Mouse (Mus musculus): ENCODE results near the gene B430305J03Rik. TPM values are rescaled to one million over a fixed set of nuclear protein-coding genes. Genes with fewer than 3 reads are reported as not detected.

B430305J03Rik gene
- polyA plus RNA-seq (2012; fragmentation: generic; extraction: Trizol): 2.4 TPM

DNA sequence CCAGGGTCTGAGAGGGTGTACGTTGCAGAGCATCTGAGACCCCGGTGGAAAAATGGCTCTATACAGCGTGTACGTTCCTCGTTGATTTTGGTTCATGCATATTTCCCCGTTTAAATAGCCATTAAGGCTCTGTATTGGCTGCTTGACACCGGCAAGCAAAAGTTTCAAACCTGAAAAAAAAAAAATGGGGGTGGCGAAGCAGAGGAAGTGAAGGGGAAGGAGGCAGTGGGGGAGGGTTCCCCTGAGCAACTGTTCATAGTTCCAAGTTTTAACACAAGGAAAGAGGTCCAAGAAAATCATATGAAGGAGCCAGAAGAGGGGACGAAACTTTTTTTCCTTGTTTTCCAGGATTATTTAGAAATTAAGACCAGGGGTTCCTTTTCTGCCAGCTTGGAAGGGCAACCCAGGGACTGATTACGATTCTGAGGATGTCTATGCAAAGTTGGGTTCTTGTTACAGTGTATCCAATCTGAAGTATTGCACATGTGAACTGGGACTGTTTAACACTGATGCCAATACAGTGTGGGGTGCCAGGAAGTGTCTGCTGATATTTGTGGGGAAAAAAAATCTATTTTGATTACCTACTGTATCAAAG, at the start of gene B430305J03Rik:
B430305J03Rik (minus strand) TSS at position 173 of the 595 bp plus-strand sequence.
- Histone ChIP-seq H3K27me3 (ENCODE audit: control insufficient read depth, insufficient read depth, insufficient read length) (no peaks in the 10 kb centered on the region), H3K4me3 (peak within 1 kb of the TSS; percentile 99), H3ac (ENCODE audit: control insufficient read depth, insufficient read length) (peak within 1 kb of the TSS; percentile 60), H3K36me3 (ENCODE audit: control insufficient read depth, insufficient read depth) (peaks cover 7% of the 10 kb centered on the region), H3K79me2 (ENCODE audit: control insufficient read depth, insufficient read depth) (peaks cover 52% of the 10 kb centered on the region), H3K4me2 (ENCODE audit: low read depth) (peak within 1 kb of the TSS; percentile 76)
- TF ChIP-seq MYOG (IDR thresholded peaks at IDR 0.05; ENCODE audit: control insufficient read depth in 1 of 3, insufficient read depth in 1 of 3, insufficient read length in 2 of 3, low read depth in 2 of 3) (no peak), POLR2A (IDR thresholded peaks at IDR 0.05; ENCODE audit: insufficient read length, low read depth) (no peak), MAX (IDR thresholded peaks at IDR 0.05; ENCODE audit: low read depth) (no peak), SRF (IDR thresholded peaks at IDR 0.05; ENCODE audit: control insufficient read depth, insufficient read length, low read depth) (no peak), REST (IDR thresholded peaks at IDR 0.05; ENCODE audit: insufficient read depth, insufficient read length) (no peak), E2F4 (IDR thresholded peaks at IDR 0.05; ENCODE audit: insufficient read depth) (no peak), USF1 (IDR thresholded peaks at IDR 0.05; ENCODE audit: low read depth) (no peak), TCF12 (IDR thresholded peaks at IDR 0.05; ENCODE audit: insufficient read depth, poor library complexity, severe bottlenecking) (no peak), CEBPB (IDR thresholded peaks at IDR 0.05; ENCODE audit: insufficient read depth, poor library complexity, severe bottlenecking) (no peak), POLR2AphosphoS2 (IDR thresholded peaks at IDR 0.05; ENCODE audit: insufficient read length, low read depth) (no peak), TCF3 (IDR thresholded peaks at IDR 0.05; ENCODE audit: insufficient read length, low read depth) (no peak), MYOD1 (IDR thresholded peaks at IDR 0.05; ENCODE audit: control insufficient read depth in 1 of 3, insufficient read length in 2 of 3, low read depth in 2 of 3) (no peak)

DNA sequence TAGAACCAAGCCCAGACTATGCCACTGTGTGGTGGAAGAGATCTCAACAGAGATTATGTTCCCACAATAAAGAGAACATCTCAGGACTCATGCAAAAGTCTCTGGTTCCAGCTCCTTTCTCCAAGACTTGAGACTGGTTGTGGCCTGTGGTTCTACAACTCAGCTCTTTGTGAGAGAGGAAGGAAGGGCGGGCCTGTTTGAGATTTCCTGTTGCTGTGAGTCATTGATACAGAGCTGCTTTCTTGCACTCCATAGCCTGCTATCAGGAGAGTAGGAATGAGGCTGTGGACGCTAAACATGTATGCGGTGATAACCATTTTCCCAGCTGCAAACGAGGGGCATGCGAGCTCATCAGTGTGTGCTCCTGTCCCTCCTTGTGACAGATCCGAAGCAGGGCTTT, 43.9 kb upstream of the B430305J03Rik start:
- Histone ChIP-seq H3K27me3 (ENCODE audit: control insufficient read depth, insufficient read depth, insufficient read length) (no peaks in the 10 kb centered on the region), H3K36me3 (ENCODE audit: control insufficient read depth, insufficient read depth) (no peaks in the 10 kb centered on the region), H3K4me2 (ENCODE audit: low read depth) (peak overlapping the region; percentile 12), H3K79me2 (ENCODE audit: control insufficient read depth, insufficient read depth) (no peaks in the 10 kb centered on the region), H3K4me3 (no peak overlapping the region), H3ac (ENCODE audit: control insufficient read depth, insufficient read length) (no peak overlapping the region)
- no peak for TF ChIP-seq MYOD1 (IDR thresholded peaks at IDR 0.05; ENCODE audit: control insufficient read depth in 1 of 3, insufficient read length in 2 of 3, low read depth in 2 of 3)
- no peak for TF ChIP-seq SRF (IDR thresholded peaks at IDR 0.05; ENCODE audit: control insufficient read depth, insufficient read length, low read depth)
- TF ChIP-seq MAX (IDR thresholded peaks at IDR 0.05; ENCODE audit: low read depth): no peak
- no peak for TF ChIP-seq E2F4 (IDR thresholded peaks at IDR 0.05; ENCODE audit: insufficient read depth)
- TF ChIP-seq TCF12 (IDR thresholded peaks at IDR 0.05; ENCODE audit: insufficient read depth, poor library complexity, severe bottlenecking): no peak
- TF ChIP-seq MYOG (IDR thresholded peaks at IDR 0.05; ENCODE audit: control insufficient read depth in 1 of 3, insufficient read depth in 1 of 3, insufficient read length in 2 of 3, low read depth in 2 of 3): no peak
- TF ChIP-seq POLR2AphosphoS2 (IDR thresholded peaks at IDR 0.05; ENCODE audit: insufficient read length, low read depth): no peak
- no peak for TF ChIP-seq TCF3 (IDR thresholded peaks at IDR 0.05; ENCODE audit: insufficient read length, low read depth)
- no peak for TF ChIP-seq CEBPB (IDR thresholded peaks at IDR 0.05; ENCODE audit: insufficient read depth, poor library complexity, severe bottlenecking)
- TF ChIP-seq POLR2A (IDR thresholded peaks at IDR 0.05; ENCODE audit: insufficient read length, low read depth): no peak
- TF ChIP-seq USF1 (IDR thresholded peaks at IDR 0.05; ENCODE audit: low read depth): no peak
- TF ChIP-seq REST (IDR thresholded peaks at IDR 0.05; ENCODE audit: insufficient read depth, insufficient read length): no peak

- Histone ChIP-seq H3K4me3 (no peak overlapping the region), H3ac (ENCODE audit: control insufficient read depth, insufficient read length) (no peak overlapping the region), H3K4me2 (ENCODE audit: low read depth) (no peak overlapping the region), H3K36me3 (ENCODE audit: control insufficient read depth, insufficient read depth) (no peaks in the 10 kb centered on the region), H3K79me2 (ENCODE audit: control insufficient read depth, insufficient read depth) (no peaks in the 10 kb centered on the region), H3K27me3 (ENCODE audit: control insufficient read depth, insufficient read depth, insufficient read length) (no peaks in the 10 kb centered on the region)
- TF ChIP-seq MYOG (IDR thresholded peaks at IDR 0.05; ENCODE audit: control insufficient read depth in 1 of 3, insufficient read depth in 1 of 3, insufficient read length in 2 of 3, low read depth in 2 of 3) (no peak), MYOD1 (IDR thresholded peaks at IDR 0.05; ENCODE audit: control insufficient read depth in 1 of 3, insufficient read length in 2 of 3, low read depth in 2 of 3) (no peak)
These were observed 41.2 kb upstream of the B430305J03Rik start for GRCm38 (mm10) chr3:61406921-61407320.

GRCm38 (mm10) chr3:61400823-61401387, 35.2 kb upstream of the B430305J03Rik start:
- H3K36me3 ChIP-seq (ENCODE audit: control insufficient read depth, insufficient read depth): no peaks in the 10 kb centered on the region
- peak overlapping the region; percentile 1 for H3K4me2 ChIP-seq (ENCODE audit: low read depth)
- no peak overlapping the region for H3ac ChIP-seq (ENCODE audit: control insufficient read depth, insufficient read length)
- H3K27me3 ChIP-seq (ENCODE audit: control insufficient read depth, insufficient read depth, insufficient read length): no peaks in the 10 kb centered on the region
- no peaks in the 10 kb centered on the region for H3K79me2 ChIP-seq (ENCODE audit: control insufficient read depth, insufficient read depth)
- H3K4me3 ChIP-seq: no peak overlapping the region
- TF ChIP-seq CEBPB (IDR thresholded peaks at IDR 0.05; ENCODE audit: insufficient read depth, poor library complexity, severe bottlenecking): no peak
- no peak for TF ChIP-seq POLR2A (IDR thresholded peaks at IDR 0.05; ENCODE audit: insufficient read length, low read depth)
- TF ChIP-seq SRF (IDR thresholded peaks at IDR 0.05; ENCODE audit: control insufficient read depth, insufficient read length, low read depth): no peak

GRCm38 (mm10) chr3:61396728-61397127, 31.0 kb upstream of the B430305J03Rik start:
- Histone ChIP-seq H3ac (ENCODE audit: control insufficient read depth, insufficient read length) (no peak overlapping the region), H3K4me3 (no peak overlapping the region), H3K4me2 (ENCODE audit: low read depth) (no peak overlapping the region), H3K36me3 (ENCODE audit: control insufficient read depth, insufficient read depth) (no peaks in the 10 kb centered on the region), H3K79me2 (ENCODE audit: control insufficient read depth, insufficient read depth) (no peaks in the 10 kb centered on the region), H3K27me3 (ENCODE audit: control insufficient read depth, insufficient read depth, insufficient read length) (no peaks in the 10 kb centered on the region)
- no peak for TF ChIP-seq POLR2A (IDR thresholded peaks at IDR 0.05; ENCODE audit: insufficient read length, low read depth)
- TF ChIP-seq USF1 (IDR thresholded peaks at IDR 0.05; ENCODE audit: low read depth): no peak
- TF ChIP-seq E2F4 (IDR thresholded peaks at IDR 0.05; ENCODE audit: insufficient read depth): no peak
- TF ChIP-seq MAX (IDR thresholded peaks at IDR 0.05; ENCODE audit: low read depth): no peak
- no peak for TF ChIP-seq SRF (IDR thresholded peaks at IDR 0.05; ENCODE audit: control insufficient read depth, insufficient read length, low read depth)
- no peak for TF ChIP-seq POLR2AphosphoS2 (IDR thresholded peaks at IDR 0.05; ENCODE audit: insufficient read length, low read depth)
- TF ChIP-seq REST (IDR thresholded peaks at IDR 0.05; ENCODE audit: insufficient read depth, insufficient read length): no peak
- no peak for TF ChIP-seq MYOG (IDR thresholded peaks at IDR 0.05; ENCODE audit: control insufficient read depth in 1 of 3, insufficient read depth in 1 of 3, insufficient read length in 2 of 3, low read depth in 2 of 3)
- no peak for TF ChIP-seq MYOD1 (IDR thresholded peaks at IDR 0.05; ENCODE audit: control insufficient read depth in 1 of 3, insufficient read length in 2 of 3, low read depth in 2 of 3)
- no peak for TF ChIP-seq TCF12 (IDR thresholded peaks at IDR 0.05; ENCODE audit: insufficient read depth, poor library complexity, severe bottlenecking)
- no peak for TF ChIP-seq TCF3 (IDR thresholded peaks at IDR 0.05; ENCODE audit: insufficient read length, low read depth)
- no peak for TF ChIP-seq CEBPB (IDR thresholded peaks at IDR 0.05; ENCODE audit: insufficient read depth, poor library complexity, severe bottlenecking)

All from myocyte (in vitro differentiated cells).